Mouse (Mus musculus) kidney, adult 10 weeks (tissue): ENCODE results near the gene Rag1. TPM values are rescaled to one million over a fixed set of nuclear protein-coding genes. Genes with fewer than 3 reads are reported as not detected.

Source experiments
- polyA plus RNA-seq: library from polyadenylated mRNA; stranded (reverse); fragments of 350-450 nt; fragmentation: Illumina TruSeq; extraction: RNeasy Lipid Tissue Mini Kit (QIAGEN cat#74804); gene quantifications from one replicate; pipeline ENCODE4 v1.2.3, GENCODE M21; 2014; ENCODE audit warnings: low read depth, low replicate concordance

The Rag1 gene
- not detected for polyA plus RNA-seq

DNA sequence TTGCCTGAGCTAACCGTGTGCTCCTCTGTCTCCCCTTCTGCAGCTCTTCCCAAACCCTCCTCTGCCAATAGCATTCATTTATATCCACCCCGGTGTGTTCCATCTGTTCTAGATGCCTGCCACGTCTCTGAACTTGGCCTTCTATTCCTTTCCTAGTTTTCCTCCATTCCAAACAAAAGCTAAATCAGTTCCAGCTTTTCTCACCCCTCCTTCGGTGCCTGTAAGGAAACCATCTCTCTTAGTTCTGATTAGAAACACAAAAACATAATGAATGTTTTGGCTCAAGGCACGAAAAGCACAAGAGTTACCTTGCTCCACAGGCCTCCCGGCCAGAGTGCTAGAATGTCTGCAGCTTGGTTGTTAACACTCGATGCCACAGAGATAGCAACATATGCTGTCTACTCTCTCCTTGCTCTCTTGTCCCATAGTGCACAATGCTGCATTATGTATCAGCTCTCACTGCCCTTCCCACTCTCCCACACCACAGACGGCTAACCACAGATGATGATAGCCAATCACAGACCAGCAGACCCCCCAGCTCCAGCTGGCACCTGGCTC is at the start of gene Rag1, which contains the start of gene B230118H07Rik:
Gene Rag1 (minus strand): TSS at position 388 of the 558 bp plus-strand sequence.
Gene B230118H07Rik (minus strand): TSS at position 419 of the 558 bp plus-strand sequence.

DNA sequence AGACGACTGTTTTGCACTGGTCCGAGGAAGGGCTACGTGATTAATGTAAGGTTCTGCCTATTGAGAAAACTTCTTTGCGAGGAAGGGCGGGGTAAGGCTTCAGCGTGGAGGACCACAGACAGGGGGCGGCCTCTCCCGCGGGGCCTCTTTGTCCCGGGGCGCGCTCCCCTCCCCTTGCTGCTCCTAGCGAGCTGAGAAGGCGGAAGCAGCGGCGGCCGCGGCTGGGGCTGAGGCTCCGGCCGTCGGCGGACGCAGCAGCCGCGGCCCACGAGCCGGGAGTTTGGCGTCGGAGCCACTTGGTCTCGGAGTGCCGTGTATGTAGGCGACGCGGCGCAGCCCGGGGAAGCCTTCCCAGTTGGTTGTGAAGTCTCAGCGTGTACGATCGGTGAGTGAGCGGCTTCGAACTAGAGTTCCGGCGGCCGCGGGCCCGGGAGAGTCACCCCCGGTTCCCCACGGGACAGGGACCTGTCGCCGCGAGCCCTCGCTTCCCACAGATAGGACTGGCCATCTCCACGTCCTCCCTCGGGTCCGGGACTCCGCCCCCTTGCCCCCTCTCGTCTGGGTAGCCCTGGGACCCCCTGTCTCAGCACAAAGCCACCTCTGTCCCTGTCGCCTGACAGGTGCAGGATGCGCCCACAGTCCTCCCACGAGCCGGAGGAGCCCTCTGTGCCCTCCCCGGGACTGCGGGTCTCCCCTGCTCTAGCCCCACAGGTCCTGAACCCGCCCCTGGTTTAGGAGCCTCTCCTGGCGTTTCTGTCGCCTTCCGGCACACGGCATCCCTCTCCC is 29.1 kb upstream of the Rag1 start, which contains the start of gene Traf6:
Gene Traf6 (plus strand): TSS at position 194 of the 786 bp plus-strand sequence.

DNA sequence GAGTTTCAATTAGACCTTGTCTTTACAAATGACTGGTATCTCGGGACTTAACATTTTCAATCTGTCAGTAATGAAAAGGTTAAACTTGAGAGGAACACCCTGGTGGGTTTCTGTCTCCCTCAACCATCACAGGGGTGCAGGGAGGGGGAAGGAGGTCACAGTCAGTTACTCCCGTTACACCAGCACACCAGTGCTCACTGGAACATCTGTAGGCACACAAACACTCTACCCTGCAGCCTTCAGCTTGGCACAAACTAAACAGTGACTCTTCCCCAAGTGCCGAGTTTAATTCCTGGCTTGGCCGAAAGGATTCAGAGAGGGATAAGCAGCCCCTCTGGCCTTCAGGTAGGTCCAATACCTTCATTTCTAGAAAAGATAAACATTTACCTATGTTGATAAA is 24.8 kb downstream of the Rag1 start, which contains the start of gene Rag2:
Gene Rag2 (plus strand): TSS at position 193 of the 400 bp plus-strand sequence.

Other genes starting within 250 kb of the Rag1 start
- gene Rag2, start 24.8 kb downstream of the Rag1 start, polyA plus RNA-seq = not detected
- gene B230118H07Rik, start within 50 bp of the Rag1 start, polyA plus RNA-seq = 222 TPM
- gene Traf6, start 28.9 kb upstream of the Rag1 start, polyA plus RNA-seq = 24.2 TPM
- 2.8 TPM for gene Prr5l, start 233.5 kb upstream of the Rag1 start, polyA plus RNA-seq
- gene Commd9, start 236.7 kb upstream of the Rag1 start, polyA plus RNA-seq = 0.65 TPM